Mouse (Mus musculus) retina, postnatal 7 days (tissue): ENCODE results near the gene Slc26a3.
"Not testable (repeated sequence)": the region's sequence is repeated elsewhere in the genome, so short reads cannot be mapped to it uniquely, and the experiment has no call there.

Experiments used
- DNase-seq: peaks from one replicate; pipeline ENCODE4 v3.0.0-alpha.2; 2012; ENCODE audit warnings: low read depth, low spot score

Slc26a3 gene

GRCm38 (mm10) chr12:31421901-31422574 lies 31.4 kb downstream of the Slc26a3 start:
- no peak for DNase-seq

DNA sequence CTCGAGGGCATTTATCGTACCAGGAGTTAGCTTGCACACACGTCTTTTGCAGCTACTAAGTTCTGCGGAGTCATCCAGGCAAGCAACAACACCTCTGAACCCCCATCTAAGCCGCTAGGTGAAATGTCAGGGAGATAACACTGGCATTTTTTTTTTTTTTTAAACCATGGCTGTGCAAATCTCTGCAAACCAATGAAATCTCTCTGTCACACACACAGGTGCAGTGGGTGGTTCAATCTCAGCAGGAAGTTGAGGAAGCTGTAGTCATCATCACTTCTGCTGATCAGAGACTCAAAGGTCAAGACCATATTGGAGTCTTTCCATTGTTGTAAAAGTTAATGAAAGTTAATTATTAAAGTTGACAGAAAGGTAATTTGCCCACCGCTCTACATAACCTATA lies 47.1 kb downstream of the Slc26a3 start:
- DNase-seq, result no peak

GRCm38 (mm10) chr12:31439612-31440011 lies 48.9 kb downstream of the Slc26a3 start:
- no peak for DNase-seq

DNA sequence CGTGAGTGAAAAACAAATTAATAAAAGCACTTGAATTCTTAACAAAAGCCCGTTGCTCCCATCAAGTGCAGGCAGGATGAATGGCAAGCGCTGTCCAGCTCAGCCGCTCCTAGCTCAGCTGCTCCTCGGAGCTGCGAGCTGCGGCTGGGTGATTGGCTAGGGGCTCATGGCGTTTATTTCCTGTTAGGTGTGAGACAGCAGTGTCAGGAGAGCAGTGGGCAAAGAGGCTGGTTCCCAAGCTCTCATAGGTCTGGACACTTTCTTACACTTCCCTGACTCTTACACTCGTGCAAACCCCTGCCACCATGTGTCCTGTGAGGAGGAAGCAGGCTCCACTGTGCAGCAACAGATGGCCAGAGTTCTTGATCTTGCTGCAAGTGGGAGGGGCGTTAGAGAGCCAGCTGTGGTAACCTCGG lies 53.5 kb downstream of the Slc26a3 start:
- peak; percentile 14 for DNase-seq

DNA sequence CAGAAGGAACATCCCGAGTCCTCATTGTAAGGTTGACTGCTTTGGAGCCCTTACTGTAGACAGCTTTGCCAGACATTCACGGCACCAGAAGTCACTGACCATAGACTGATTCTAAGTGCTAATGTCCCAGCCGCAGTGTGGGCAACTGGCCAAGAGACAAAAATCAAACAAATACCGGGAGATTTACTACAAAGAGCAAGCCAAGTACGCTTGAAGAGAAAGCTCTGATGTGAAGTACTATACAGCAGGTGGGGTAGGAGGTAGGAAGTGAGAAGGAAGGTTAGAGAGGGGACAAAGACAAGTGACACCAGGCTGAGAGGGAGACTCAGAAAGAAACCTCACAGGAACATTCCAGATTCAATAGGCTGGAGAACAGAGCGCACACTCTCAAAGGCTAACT lies 54.2 kb downstream of the Slc26a3 start:
- DNase-seq, result no peak

DNA sequence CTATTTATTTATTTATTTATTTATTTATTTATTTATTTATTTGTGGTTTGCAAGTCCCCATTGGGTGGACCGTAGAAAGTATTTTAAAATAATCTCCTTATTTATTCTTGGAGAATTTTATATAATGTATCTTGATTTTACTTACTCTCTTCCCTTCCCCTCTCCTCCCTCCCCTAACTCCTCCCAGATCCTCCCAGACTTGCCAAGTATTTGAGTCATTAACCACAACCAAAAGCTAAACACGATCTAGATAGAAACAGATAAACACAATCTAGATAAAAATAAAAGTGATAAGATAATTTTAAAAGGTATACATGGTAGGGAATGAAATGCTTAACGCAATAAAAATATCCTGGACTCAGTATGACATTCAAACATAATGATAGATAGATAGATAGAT lies 58.7 kb downstream of the Slc26a3 start:
- DNase-seq, result no peak

- DNase-seq, result no peak
These were observed 65.6 kb downstream of the Slc26a3 start for GRCm38 (mm10) chr12:31456271-31456670.

DNA sequence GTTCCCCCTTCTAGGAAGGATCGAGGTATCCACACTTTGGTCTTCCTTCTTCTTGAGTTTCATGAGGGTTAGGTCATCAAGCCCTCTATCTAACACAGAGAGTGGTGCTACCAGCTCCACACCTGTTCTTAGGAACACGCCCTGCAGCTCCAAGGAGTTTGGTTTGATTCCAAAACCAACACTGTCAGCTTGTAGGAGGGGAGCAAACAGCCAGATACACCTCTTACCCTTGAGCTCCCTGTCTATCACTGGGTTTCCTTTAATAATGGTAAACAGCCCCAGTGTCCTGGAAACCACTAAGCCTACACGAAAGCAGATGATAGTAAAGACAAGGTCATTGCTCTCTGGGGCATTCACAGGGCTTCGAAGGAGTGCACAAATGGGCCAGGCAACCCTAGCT lies 67.8 kb downstream of the Slc26a3 start:
- DNase-seq, result no peak

- DNase-seq, result not testable (repeated sequence)
These were observed 69.6 kb downstream of the Slc26a3 start for GRCm38 (mm10) chr12:31460270-31460669.

GRCm38 (mm10) chr12:31461371-31461770 lies 70.7 kb downstream of the Slc26a3 start:
- no peak for DNase-seq

DNA sequence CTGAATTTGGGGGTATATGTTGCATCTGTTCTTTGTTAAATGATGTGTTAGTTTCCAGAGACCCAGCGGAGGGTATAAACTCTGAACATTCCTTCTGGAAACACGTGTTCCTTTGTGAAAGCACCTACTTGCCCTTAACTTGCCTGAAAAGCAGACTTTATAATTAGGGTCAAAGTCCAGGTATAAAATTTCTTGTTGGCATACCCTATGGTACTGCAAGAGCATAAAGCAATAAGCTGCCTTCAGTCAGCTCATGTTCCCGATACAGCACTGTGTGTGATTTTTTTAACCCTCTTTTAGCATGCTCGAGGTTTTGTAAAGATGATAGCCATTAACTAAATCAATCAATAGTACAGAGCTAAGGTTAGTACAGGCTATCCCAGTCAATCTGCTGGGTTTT lies 71.9 kb downstream of the Slc26a3 start:
- DNase-seq, result no peak

DNA sequence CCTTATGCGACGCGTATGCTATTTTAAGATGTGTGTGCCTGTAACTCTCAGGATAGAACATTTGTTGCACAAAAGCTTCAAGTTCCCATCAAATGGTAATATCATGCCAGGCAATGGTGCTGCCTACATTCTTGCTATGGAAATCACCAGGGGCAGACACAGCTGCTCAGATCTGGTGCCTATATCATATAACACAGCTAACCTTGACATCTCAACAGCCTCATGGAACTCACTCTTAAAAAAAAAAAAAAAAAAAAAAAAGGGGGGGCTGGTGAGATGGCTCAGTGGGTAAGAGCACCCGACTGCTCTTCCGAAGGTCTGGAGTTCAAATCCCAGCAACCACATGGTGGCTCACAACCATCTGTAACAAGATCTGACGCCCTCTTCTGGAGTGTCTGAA lies 87.5 kb downstream of the Slc26a3 start:
- not testable (repeated sequence) for DNase-seq

DNA sequence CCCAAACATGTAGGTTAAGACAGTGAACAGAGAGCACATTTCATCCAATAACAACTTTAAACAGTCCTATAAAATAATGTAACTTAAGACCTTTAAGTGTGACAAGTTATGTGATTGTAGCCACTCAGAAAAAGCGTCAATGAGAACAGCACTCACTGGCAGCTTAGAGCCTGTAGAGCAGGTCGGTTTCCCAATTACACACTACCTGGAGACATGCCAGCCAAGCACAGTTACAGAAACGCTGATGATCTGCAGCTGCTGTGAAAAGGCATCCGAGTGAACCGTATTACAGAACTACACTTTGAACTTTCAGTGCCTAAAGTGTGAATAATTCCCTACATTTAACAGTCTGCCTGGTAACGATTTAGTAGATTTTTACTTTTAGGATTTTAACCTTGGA lies 95.8 kb downstream of the Slc26a3 start:
- no peak for DNase-seq

GRCm38 (mm10) chr12:31498936-31499313 lies 108.3 kb downstream of the Slc26a3 start:
- no peak for DNase-seq

DNA sequence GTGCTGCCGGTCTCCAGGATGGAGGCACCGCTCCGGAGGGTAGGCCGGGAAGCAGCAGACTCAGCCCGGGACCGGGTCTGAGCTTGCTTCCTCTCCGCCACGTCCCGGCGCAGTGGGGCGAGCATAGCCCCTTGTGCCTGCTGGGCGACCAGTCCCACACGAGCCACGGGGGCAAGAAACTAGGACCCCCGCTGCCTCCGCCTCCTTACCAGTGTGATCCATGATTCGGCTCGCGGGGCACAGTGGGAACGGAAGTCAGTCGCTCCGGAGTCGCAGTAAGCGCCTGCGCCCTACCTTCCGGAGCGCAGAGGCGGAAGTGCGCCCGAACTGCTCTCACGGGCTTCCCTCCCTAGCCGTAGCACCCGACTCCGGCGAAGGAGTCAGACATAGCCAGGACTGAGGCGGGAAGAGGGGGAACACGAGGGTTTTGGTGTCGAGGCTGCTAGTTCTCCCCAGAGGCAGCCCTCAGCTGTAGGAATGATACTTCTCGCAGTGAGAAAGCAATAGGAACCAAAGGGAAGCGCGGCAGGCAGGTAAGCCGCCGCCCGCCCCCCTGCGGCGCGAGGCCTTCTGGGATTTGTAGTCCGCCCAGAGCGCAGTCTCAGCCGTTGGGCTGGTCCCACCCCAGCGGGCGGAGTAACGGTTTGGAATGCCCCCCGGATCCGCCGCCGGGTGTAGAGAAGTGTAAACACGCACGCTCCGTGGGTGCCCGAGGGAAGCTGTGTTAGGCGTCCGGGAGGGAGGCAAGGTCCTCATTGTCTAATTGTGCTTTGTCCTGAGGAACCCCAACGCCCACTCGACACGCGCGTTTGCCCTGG lies 108.9 kb downstream of the Slc26a3 start, which contains the start of gene Cbll1:
Gene Cbll1, minus strand, starts transcription at position 303 of the 818 bp plus-strand sequence.
- peak; percentile 84 for DNase-seq

GRCm38 (mm10) chr12:31500196-31500595 lies 109.5 kb downstream of the Slc26a3 start:
- no peak for DNase-seq

DNA sequence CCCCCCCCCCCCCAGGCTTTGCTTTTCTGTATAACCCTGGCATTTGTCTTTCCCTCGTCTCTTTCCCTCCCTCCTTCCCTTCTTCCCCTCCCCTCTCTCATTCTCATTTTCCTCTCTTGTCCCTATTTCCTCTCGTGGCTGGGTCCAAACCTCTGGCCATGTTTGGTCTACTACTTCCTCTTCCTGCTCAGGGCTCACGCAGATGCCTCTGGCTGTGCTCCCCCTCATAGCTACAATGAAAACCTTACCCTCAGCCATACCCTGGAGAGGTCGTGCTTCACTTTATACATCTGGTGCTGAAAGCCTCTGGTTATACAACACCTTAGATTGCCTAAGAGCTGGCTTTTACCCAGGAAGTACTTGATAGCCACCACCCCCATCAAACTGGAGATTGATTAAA lies 110.6 kb downstream of the Slc26a3 start:
- DNase-seq, result no peak

DNA sequence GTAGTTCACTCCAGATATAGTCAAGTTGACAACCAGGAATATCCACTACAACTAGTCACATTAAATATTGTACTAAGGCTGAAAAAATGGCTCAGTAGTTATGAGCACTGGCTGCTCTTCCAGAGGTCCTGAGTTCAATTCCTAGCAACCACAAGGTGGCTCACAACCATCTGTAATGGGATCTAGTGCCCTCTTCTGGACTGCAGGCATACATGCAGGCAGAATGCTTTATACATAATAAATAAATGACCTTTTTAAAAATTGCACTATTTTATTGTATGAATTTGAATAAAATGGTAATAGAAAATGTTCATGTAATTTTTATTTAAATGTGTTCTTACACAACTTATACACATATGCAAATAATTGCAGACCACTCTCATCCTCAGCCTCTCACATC lies 112.5 kb downstream of the Slc26a3 start:
- no peak for DNase-seq

DNA sequence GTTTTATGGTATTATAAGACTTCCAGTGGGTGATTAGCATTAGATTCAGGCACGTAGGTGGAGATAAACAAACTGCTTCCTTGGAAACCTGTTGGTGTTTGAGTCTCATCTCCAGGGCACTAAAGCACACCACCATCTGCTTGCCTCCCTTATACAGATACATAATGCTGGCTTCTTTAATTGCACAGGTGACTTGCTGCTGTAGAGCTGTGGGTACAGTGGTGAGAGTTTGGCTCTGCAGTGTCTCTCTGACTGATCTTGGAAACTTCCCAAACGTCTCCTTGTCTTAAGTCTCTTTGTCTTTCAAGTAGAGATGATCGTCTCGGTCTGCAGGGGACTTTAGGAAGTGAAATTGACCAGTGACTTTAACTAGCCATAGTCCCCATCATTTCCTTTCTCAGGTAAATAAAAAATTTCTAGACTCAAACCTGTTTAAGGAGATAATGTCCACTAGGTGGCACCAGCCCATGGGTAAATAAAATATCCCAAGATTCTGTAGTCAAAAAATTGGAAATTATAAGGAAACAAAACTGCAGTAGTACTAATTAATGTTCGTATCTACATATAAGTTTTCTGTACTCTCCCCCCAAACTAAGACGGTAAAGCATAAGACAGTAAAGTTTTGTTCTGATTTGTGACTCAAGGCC lies 117.2 kb downstream of the Slc26a3 start:
- DNase-seq, result peak; percentile 32

DNA sequence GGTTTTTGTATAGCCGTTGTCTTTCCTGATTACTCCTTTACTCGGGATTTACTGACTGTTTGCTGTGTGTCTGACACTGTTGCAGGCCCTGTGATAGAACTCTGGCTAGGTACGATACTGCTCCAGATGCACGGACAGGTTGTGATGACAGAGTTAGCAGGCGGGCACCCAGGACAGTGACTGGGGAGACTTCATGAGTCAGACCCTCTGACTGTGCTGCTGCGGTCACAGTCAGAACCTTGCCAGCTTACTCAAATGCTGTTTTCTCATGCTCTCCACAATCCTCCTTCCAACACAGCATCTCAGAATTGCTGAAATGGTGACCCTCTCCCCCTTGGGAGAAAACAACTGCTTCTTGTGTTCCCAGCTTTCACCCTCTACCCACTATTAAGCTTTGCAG lies 117.8 kb downstream of the Slc26a3 start:
- DNase-seq, result no peak

GRCm38 (mm10) chr12:31511218-31511617 lies 120.5 kb downstream of the Slc26a3 start:
- DNase-seq, result no peak

DNA sequence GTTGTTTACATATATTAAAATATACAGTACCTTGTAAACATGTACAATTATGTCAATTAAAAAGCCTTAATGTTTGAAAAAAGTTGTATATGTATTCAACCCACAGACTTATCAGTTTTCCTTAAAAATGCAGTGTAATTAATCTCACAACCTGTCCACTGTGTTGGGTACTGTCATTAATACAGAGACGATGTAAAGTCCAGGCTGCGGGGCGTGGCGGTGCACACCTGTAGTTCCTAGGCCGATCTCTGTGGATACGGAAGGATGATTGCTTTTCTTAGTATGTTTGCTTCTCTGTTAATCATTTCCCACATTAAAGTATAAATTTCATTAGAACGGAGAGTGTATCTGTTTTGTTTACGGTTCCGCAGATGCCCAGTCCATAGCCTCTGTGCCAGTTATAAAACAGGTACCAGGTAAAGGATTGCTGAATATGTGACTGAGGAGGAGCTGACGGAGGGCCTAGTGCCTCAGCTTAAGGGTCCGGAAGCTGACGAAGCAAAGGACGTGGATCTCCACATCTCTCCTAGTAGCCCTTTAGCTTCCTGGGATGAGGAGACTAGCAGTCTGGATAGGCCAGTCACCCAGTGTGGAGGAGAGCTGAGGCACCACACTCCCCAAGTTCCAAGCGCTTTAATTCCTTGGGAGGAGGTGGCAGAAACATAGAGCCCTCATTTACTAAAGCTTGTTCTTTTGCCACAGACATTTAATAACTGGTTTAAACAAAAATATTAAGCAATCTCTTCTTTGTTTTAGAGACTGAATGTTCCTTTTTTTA lies 122.2 kb downstream of the Slc26a3 start:
- no peak for DNase-seq
